In the genomic region with DNA sequence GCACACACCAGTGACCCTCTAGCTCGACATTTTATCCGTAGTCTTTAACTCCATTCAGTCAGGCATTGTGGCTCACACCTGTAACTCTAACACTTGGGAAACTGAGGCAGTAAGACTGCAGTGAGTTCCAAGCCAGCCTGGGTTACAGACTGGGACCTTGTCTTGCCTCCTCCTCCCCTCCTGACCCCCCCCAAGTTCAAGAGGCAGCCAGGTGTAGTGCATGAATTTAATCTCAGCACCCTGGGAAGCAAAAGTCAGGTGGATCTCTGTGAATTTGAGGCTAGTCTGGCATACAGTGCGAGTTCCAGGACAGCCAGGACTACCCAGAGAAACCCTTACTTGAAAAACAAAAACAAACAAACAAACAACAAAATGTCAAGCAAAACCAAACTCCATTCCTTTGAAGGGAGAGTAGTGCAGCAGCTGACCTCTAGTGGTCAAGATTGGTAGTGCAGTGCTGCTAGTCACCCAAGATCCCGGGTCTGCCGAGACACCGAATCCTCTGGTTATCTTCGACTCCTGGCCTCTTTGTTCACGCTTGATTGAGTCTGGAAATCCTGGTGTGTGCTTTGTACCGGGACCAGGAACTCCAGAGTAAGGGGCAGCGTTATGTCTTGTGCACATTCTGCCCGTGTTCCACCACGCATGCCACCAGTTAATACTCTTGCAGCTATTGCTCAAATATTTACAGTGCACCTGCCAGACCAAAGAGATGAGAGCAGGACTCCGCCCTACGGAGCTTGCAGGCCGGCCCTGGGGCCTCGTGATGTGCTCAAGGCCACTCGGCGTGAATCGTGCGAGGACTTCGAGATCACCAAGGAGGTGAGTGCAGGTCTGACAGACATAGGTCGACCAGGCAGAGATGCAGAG, we compare ENCODE assay signal across 8 mouse cellular contexts. TPM values are rescaled to one million over a fixed set of nuclear protein-coding genes. Genes with fewer than 3 reads are reported as not detected.
DNase-seq lines count a peak whose midpoint lies in the region; ATAC-seq and TF ChIP-seq lines count a peak whose summit lies in the region.

No protein-coding gene starts in this region.

- ATAC-seq in erythroid progenitor cell, adult 5-6 weeks (replicated peaks; ENCODE audit: low FRiP score, poor library complexity, severe bottlenecking) = peak; percentile 65; the same call in 1 of the 2 replicates
- no peak for ATAC-seq in heart, embryonic 15.5 days (replicated peaks; ENCODE audit: insufficient number of reproducible peaks, insufficient read depth, low FRiP score, low read depth)
- peak; percentile 23; the same call in 1 of the 2 replicates for ATAC-seq in neural tube, embryonic 15.5 days (ENCODE audit: low FRiP score)

- peak; percentile 84 for TF ChIP-seq CTCF in ES-Bruce4 (IDR thresholded peaks at IDR 0.05; ENCODE audit: low read depth, low read length)
- TF ChIP-seq CTCF in lung, adult 2 months (IDR thresholded peaks at IDR 0.05; ENCODE audit: insufficient read depth, low read length) = peak; percentile 92

- peaks cover 6% of the 10 kb centered on the region for H3K4me1 ChIP-seq in ES-Bruce4 (ENCODE audit: control insufficient read depth, insufficient read depth, low read length)
- H3K4me1 ChIP-seq in heart, embryonic 15.5 days (replicated peaks) = peaks cover 43% of the 10 kb centered on the region
- H3K4me1 ChIP-seq in lung, adult 2 months (ENCODE audit: control insufficient read depth, insufficient read depth, low read length) = peaks cover 8% of the 10 kb centered on the region
- H3K4me1 ChIP-seq in neural tube, embryonic 15.5 days = peaks cover 17% of the 10 kb centered on the region

- no peak overlapping the region for H3K9ac ChIP-seq in ES-Bruce4 (ENCODE audit: low read depth, poor library complexity, severe bottlenecking)
- no peak overlapping the region for H3K9ac ChIP-seq in heart, embryonic 15.5 days
- H3K9ac ChIP-seq in neural tube, embryonic 15.5 days (replicated peaks) = peak overlapping the region; percentile 29

- no peak for TF ChIP-seq POLR2A in ES-Bruce4 (IDR thresholded peaks at IDR 0.05; ENCODE audit: insufficient read depth, low read length)
- no peak for TF ChIP-seq POLR2A in lung, adult 2 months (IDR thresholded peaks at IDR 0.05; ENCODE audit: borderline replicate concordance, extremely low read depth, low read depth, low read length)

- DNase-seq in c-Kit-negative CD71-positive TER-119-positive erythroid progenitor cells, embryonic 14.5 days (ENCODE audit: low read depth, low spot score) = peak; percentile 9
- peak; percentile 86 to 92 for DNase-seq in kidney, postnatal 25 days
- DNase-seq in lung, adult 2 months = peak; percentile 81
- peak; percentile 91 for DNase-seq in testis, postnatal 10 days (ENCODE audit: low spot score)

- H3K4me3 ChIP-seq in ES-Bruce4 (ENCODE audit: low read depth, low read length) = no peak overlapping the region
- no peak overlapping the region for H3K4me3 ChIP-seq in heart, embryonic 15.5 days
- no peak overlapping the region for H3K4me3 ChIP-seq in lung, adult 2 months (replicated peaks; ENCODE audit: extremely low read depth, low read depth, low read length)
- H3K4me3 ChIP-seq in neural tube, embryonic 15.5 days (replicated peaks) = peak overlapping the region; percentile 13

- H3K9me3 ChIP-seq in ES-Bruce4 (replicated peaks; ENCODE audit: control insufficient read depth, insufficient read depth, low read length, poor library complexity, severe bottlenecking) = no peaks in the 10 kb centered on the region
- no peaks in the 10 kb centered on the region for H3K9me3 ChIP-seq in heart, embryonic 15.5 days (replicated peaks)
- H3K9me3 ChIP-seq in neural tube, embryonic 15.5 days (replicated peaks) = no peaks in the 10 kb centered on the region

- TF ChIP-seq EP300 in ES-Bruce4 (IDR thresholded peaks at IDR 0.05; ENCODE audit: insufficient read depth, low read depth, low read length) = no peak

- H3K4me2 ChIP-seq in heart, embryonic 15.5 days = peak overlapping the region; percentile 42
- peak overlapping the region; percentile 50 for H3K4me2 ChIP-seq in neural tube, embryonic 15.5 days

- 22% methylated on average over 22 of the region's 22 CpGs for WGBS in heart, embryonic 15.5 days
- WGBS in lung, adult 2 months = 14% methylated on average over 22 of the region's 22 CpGs
- 20% methylated on average over 22 of the region's 22 CpGs for WGBS in neural tube, embryonic 15.5 days

- no peaks in the 10 kb centered on the region for H3K36me3 ChIP-seq in ES-Bruce4 (ENCODE audit: control insufficient read depth, insufficient read depth, low read length, poor library complexity, severe bottlenecking)
- H3K36me3 ChIP-seq in heart, embryonic 15.5 days = no peaks in the 10 kb centered on the region
- no peaks in the 10 kb centered on the region for H3K36me3 ChIP-seq in neural tube, embryonic 15.5 days

- no peaks in the 10 kb centered on the region for H3K27me3 ChIP-seq in ES-Bruce4 (ENCODE audit: control insufficient read depth, insufficient read depth, low read length, poor library complexity, severe bottlenecking)
- peaks cover 7% of the 10 kb centered on the region; the same call in 1 of the 2 replicates for H3K27me3 ChIP-seq in heart, embryonic 15.5 days
- H3K27me3 ChIP-seq in neural tube, embryonic 15.5 days (replicated peaks) = peaks cover 5% of the 10 kb centered on the region; the same call in 1 of the 2 replicates

- H3K27ac ChIP-seq in ES-Bruce4 (ENCODE audit: insufficient read depth, low read length) = no peak overlapping the region
- H3K27ac ChIP-seq in heart, embryonic 15.5 days = peak overlapping the region; percentile 65
- H3K27ac ChIP-seq in neural tube, embryonic 15.5 days (replicated peaks) = no peak overlapping the region

RNA-seq across cellular contexts. Expression of a gene that starts 13.8 kb away (rescaled TPM):
- 3.9 and 4.9 TPM in 2 replicates for polyA plus RNA-seq in ES-Bruce4 (2011; ENCODE audit: insufficient read depth, insufficient read length, low read depth, missing spikeins)
- total RNA-seq in erythroid progenitor cell, adult 5-6 weeks (2015; ENCODE audit: low replicate concordance) = not detected in 2 replicates
- total RNA-seq in erythroid progenitor cell, adult 5-6 weeks (2017; ENCODE audit: low replicate concordance) = not detected in 2 replicates
- polyA plus RNA-seq in heart, embryonic 15.5 days (2015; fragmentation: Nextera tagmentation; extraction: Ambion mirVana) = 0.18 and 0.21 TPM in 2 replicates
- polyA plus RNA-seq in lung, adult 2 months (2012; rRNA removed) = 0.41 and 0.51 TPM in 2 replicates
- polyA plus RNA-seq in neural tube, embryonic 15.5 days (2015; fragmentation: Nextera tagmentation; extraction: Ambion mirVana) = 0.14 and 0.20 TPM in 2 replicates

RNA-seq across cellular contexts. Expression of a gene that starts 26.8 kb away (rescaled TPM):
- polyA plus RNA-seq in ES-Bruce4 (2011; ENCODE audit: insufficient read depth, insufficient read length, low read depth, missing spikeins) = 3.3 and 3.9 TPM in 2 replicates
- total RNA-seq in erythroid progenitor cell, adult 5-6 weeks (2015; ENCODE audit: low replicate concordance) = not detected in 2 replicates
- total RNA-seq in erythroid progenitor cell, adult 5-6 weeks (2017; ENCODE audit: low replicate concordance) = not detected in 2 replicates
- polyA plus RNA-seq in heart, embryonic 15.5 days (2015; fragmentation: Nextera tagmentation; extraction: Ambion mirVana) = 2.3 and 2.9 TPM in 2 replicates
- polyA plus RNA-seq in lung, adult 2 months (2012; rRNA removed) = 1.9 and 3.7 TPM in 2 replicates
- polyA plus RNA-seq in neural tube, embryonic 15.5 days (2015; fragmentation: Nextera tagmentation; extraction: Ambion mirVana) = 0.75 and 1.2 TPM in 2 replicates

RNA-seq across cellular contexts. Expression of a gene that starts 39.3 kb away (rescaled TPM):
- 16.4 and 16.5 TPM in 2 replicates for polyA plus RNA-seq in ES-Bruce4 (2011; ENCODE audit: insufficient read depth, insufficient read length, low read depth, missing spikeins)
- 1.8 and 4.2 TPM in 2 replicates for total RNA-seq in erythroid progenitor cell, adult 5-6 weeks (2015; ENCODE audit: low replicate concordance)
- total RNA-seq in erythroid progenitor cell, adult 5-6 weeks (2017; ENCODE audit: low replicate concordance) = 0.77 and 5.4 TPM in 2 replicates
- polyA plus RNA-seq in heart, embryonic 15.5 days (2015; fragmentation: Nextera tagmentation; extraction: Ambion mirVana) = 10.3 and 10.6 TPM in 2 replicates
- 35.6 and 41.0 TPM in 2 replicates for polyA plus RNA-seq in lung, adult 2 months (2012; rRNA removed)
- polyA plus RNA-seq in neural tube, embryonic 15.5 days (2015; fragmentation: Nextera tagmentation; extraction: Ambion mirVana) = 7.5 and 8.9 TPM in 2 replicates

RNA-seq across cellular contexts. Expression of a gene that starts 41.9 kb away (rescaled TPM):
- polyA plus RNA-seq in ES-Bruce4 (2011; ENCODE audit: insufficient read depth, insufficient read length, low read depth, missing spikeins) = 5.4 and 7.4 TPM in 2 replicates
- not detected in 2 replicates for total RNA-seq in erythroid progenitor cell, adult 5-6 weeks (2015; ENCODE audit: low replicate concordance)
- not detected in 2 replicates for total RNA-seq in erythroid progenitor cell, adult 5-6 weeks (2017; ENCODE audit: low replicate concordance)
- polyA plus RNA-seq in heart, embryonic 15.5 days (2015; fragmentation: Nextera tagmentation; extraction: Ambion mirVana) = 137 and 156 TPM in 2 replicates
- polyA plus RNA-seq in lung, adult 2 months (2012; rRNA removed) = 2.0 and 4.6 TPM in 2 replicates
- polyA plus RNA-seq in neural tube, embryonic 15.5 days (2015; fragmentation: Nextera tagmentation; extraction: Ambion mirVana) = 1.2 and 1.4 TPM in 2 replicates

Comparison
In these comparisons a context has a peak if more than half of its experiments do, and no peak if none do; other contexts are left out.
1. DNase-seq: peak in every context shown above with its lines; median percentile 91 in testis, postnatal 10 days; 89 in kidney, postnatal 25 days; 81 in lung, adult 2 months; 9 in c-Kit-negative CD71-positive TER-119-positive erythroid progenitor cells, embryonic 14.5 days.